Mouse (Mus musculus) testis, adult 2 months (tissue): ENCODE results near the gene Rbms3. TPM values are rescaled to one million over a fixed set of nuclear protein-coding genes. Genes with fewer than 3 reads are reported as not detected.

Source experiments
- H3K27ac ChIP-seq: fragments of 200-500 bp; 2 replicates; pipeline ENCODE4 v1.5.1; 2012; ENCODE audit warnings: low read depth, low read length; ENCODE audit not compliant: control insufficient read depth, insufficient read depth
- H3K27me3 ChIP-seq: fragments of 200-500 bp; 2 replicates; pipeline ENCODE4 v1.6.1; 2012; ENCODE audit warnings: mild to moderate bottlenecking, low read length, moderate library complexity; ENCODE audit not compliant: control insufficient read depth, insufficient read depth
- H3K36me3 ChIP-seq: fragments of 200-500 bp; 2 replicates; pipeline ENCODE4 v1.6.1; 2012; ENCODE audit warnings: mild to moderate bottlenecking, low read length; ENCODE audit not compliant: control insufficient read depth, insufficient read depth
- H3K4me1 ChIP-seq: fragments of 200-500 bp; 2 replicates; pipeline ENCODE4 v1.6.1; 2012; ENCODE audit warnings: low read length; ENCODE audit not compliant: control insufficient read depth, insufficient read depth
- H3K4me3 ChIP-seq: fragments of 200-500 bp; 2 replicates; pipeline ENCODE4 v1.5.1; 2012; ENCODE audit warnings: low read depth, mild to moderate bottlenecking, low read length, moderate library complexity, mixed read lengths; ENCODE audit not compliant: control insufficient read depth
- CTCF ChIP-seq: fragments of 200-500 bp; IDR thresholded peaks from 2 replicates; pipeline ENCODE4 v1.5.1; 2012; ENCODE audit warnings: low read depth, mild to moderate bottlenecking, inconsistent platforms, low read length, moderate library complexity; ENCODE audit not compliant: control insufficient read depth, insufficient read depth, insufficient replicate concordance
- POLR2A ChIP-seq: fragments of 200-500 bp; IDR thresholded peaks from 2 replicates; pipeline ENCODE4 v1.6.1; 2012; ENCODE audit warnings: low read depth, mild to moderate bottlenecking, inconsistent platforms, low read length, moderate library complexity; ENCODE audit not compliant: control insufficient read depth
- polyA plus RNA-seq: library from polyadenylated mRNA; depleted of rRNA; stranded (reverse); fragments of >200 nt; gene quantifications from 2 replicates; pipeline ENCODE4 v1.2.3, GENCODE M21; 2012

The Rbms3 gene
- polyA plus RNA-seq, 1 experiment = 0.72 TPM

GRCm38 (mm10) chr9:117627173-117627572 lies 2.5 kb downstream of the Rbms3 start:
- TF ChIP-seq POLR2A (no peak), CTCF (no peak)
- Histone ChIP-seq H3K36me3 (no peaks in the 10 kb centered on the region), H3K4me3 (no peak overlapping the region), H3K4me1 (no peaks in the 10 kb centered on the region), H3K27me3 (no peaks in the 10 kb centered on the region), H3K27ac (no peak overlapping the region)

DNA sequence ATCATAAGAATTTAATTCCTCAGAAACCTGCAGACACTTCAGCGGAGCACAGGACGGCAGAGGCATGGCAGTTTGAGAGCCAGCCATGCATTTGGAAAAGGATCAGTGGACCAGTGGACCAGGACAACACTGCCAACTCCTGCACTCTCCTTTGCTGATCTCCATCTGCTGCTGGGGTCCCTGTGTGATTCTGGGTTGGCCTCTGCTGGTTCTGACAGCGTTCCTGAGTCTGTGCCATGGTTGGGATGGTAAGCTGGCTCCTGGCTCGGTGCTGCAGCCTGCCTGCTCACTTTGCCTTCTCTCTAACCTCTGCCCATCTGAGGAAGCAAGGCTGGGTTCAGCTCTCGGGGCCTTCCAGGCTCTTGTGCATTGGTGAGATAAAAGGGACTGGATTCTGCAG lies 28.9 kb downstream of the Rbms3 start:
- Histone ChIP-seq H3K27me3 (no peaks in the 10 kb centered on the region), H3K36me3 (no peaks in the 10 kb centered on the region), H3K4me1 (no peaks in the 10 kb centered on the region), H3K27ac (no peak overlapping the region), H3K4me3 (no peak overlapping the region)
- TF ChIP-seq CTCF (no peak), POLR2A (no peak)

DNA sequence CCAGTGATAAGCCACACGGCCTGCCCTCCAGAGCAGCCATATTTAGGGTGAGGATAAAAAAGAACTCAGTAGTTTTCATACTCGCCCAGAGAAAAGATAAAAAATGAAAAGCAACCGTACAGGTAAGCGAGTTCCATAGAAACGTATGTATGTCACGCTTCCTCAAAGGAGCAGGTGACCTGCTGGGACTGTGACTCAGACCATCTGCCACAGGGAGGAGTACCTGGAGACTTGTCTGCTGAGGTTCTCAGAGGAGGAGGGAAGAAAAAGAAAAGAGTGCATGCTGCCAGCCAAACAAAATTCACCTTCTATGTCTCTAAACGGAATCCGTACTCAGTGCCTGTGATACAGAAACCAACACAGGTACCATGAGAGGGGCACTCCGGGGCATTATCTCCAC lies 30.4 kb downstream of the Rbms3 start:
- Histone ChIP-seq H3K4me1 (no peaks in the 10 kb centered on the region), H3K36me3 (no peaks in the 10 kb centered on the region), H3K27ac (no peak overlapping the region), H3K27me3 (no peaks in the 10 kb centered on the region), H3K4me3 (no peak overlapping the region)
- TF ChIP-seq POLR2A (no peak), CTCF (no peak)

- H3K4me3 ChIP-seq = no peak overlapping the region
- TF ChIP-seq CTCF = no peak
- no peak for TF ChIP-seq POLR2A
- no peaks in the 10 kb centered on the region for H3K27me3 ChIP-seq
- H3K4me1 ChIP-seq = no peaks in the 10 kb centered on the region
- H3K36me3 ChIP-seq = no peaks in the 10 kb centered on the region
- no peak overlapping the region for H3K27ac ChIP-seq
Observed at GRCm38 (mm10) chr9:117596162-117596561, 33.6 kb downstream of the Rbms3 start.

DNA sequence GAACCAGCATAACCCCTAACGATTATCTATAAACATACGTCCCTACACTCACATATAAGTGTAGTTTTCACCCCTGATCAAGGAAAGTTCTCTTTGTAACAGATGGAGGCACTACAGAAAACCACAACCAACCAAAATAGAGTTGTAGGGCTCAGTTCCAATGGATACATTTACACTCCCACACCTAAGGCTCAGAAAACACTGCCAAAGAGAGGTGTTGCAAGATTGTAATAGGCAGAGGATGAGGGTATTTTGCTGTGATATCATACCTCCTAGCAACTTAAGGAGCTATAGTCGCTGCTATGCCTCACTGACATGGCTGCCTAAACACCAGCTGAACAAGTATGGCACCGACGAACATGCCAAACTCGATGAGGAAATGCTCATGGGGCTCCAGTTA lies 44.4 kb downstream of the Rbms3 start:
- Histone ChIP-seq H3K27ac (no peak overlapping the region), H3K27me3 (no peaks in the 10 kb centered on the region)
- no peak for TF ChIP-seq POLR2A
- no peak for TF ChIP-seq CTCF

GRCm38 (mm10) chr9:117583638-117584037 lies 46.1 kb downstream of the Rbms3 start:
- Histone ChIP-seq H3K27ac (no peak overlapping the region), H3K4me1 (no peaks in the 10 kb centered on the region), H3K4me3 (no peak overlapping the region), H3K36me3 (no peaks in the 10 kb centered on the region), H3K27me3 (no peaks in the 10 kb centered on the region)
- TF ChIP-seq POLR2A = no peak
- TF ChIP-seq CTCF = no peak

More for the DNA sequence above, 44.4 kb downstream of the Rbms3 start:
- H3K36me3 ChIP-seq = no peaks in the 10 kb centered on the region
- no peaks in the 10 kb centered on the region for H3K4me1 ChIP-seq
- no peak overlapping the region for H3K4me3 ChIP-seq

DNA sequence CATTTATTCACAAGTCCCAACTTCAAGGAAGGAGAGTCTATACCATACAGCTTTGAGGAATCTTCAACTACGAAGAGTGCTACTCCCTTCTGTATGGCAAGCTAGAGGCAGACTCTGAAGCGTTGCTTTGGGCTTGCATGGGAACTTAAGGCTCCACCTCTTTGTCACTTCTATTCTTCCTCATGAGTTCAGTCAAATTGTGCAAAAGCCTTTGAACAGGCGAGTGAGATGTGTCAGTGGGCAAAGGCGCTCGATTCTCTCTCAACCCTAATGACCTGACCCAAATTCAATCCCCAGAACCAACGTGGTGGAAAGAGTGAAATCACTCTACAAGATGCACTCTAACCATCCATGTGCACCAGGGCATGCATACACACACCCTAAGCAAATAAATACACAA lies 47.1 kb downstream of the Rbms3 start:
- Histone ChIP-seq H3K27ac (no peak overlapping the region), H3K27me3 (no peaks in the 10 kb centered on the region), H3K4me1 (no peaks in the 10 kb centered on the region), H3K4me3 (no peak overlapping the region), H3K36me3 (no peaks in the 10 kb centered on the region)
- TF ChIP-seq POLR2A (no peak), CTCF (no peak)

DNA sequence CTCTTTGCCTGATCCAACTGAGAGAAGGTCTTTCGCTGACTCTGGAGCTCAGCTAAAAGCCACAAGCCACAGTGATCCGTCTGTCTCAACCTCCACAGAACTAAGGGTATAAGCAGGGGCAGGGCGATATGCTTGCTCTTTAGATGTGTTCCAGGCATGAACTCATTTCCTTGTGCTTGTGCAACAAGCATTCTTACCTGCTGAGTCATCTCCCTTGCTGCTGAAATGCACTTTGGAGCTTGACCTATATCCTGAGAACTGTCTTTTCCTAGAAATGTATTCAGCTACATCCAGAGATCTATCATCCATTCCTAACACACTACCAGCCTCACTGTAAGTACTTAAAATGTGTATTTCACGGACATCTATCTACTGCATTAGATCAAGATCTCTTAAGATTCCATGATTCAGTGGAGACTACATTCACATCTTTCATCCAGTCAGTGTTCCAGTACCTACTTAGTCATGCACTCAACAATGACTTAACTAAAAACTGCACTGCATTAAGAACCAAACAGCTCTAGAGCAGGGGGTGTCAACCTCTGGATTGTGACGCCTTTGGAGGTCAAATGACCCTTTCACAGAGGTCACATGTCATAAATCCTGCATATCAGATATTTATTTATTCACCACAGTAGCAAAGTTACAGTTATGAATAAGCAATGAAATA lies 58.4 kb downstream of the Rbms3 start:
- no peaks in the 10 kb centered on the region for H3K36me3 ChIP-seq
- H3K4me3 ChIP-seq = no peak overlapping the region
- no peaks in the 10 kb centered on the region for H3K27me3 ChIP-seq
- no peak overlapping the region for H3K27ac ChIP-seq
- no peaks in the 10 kb centered on the region for H3K4me1 ChIP-seq
- TF ChIP-seq CTCF (no peak), POLR2A (no peak)
